Mouse (Mus musculus): Measurements from ENCODE around the gene Mrnip.

GRCm38 (mm10) chr11:50192278-50192677, 18.0 kb downstream of the Mrnip start:
- no peak for TF ChIP-seq CTCF (conservative IDR thresholded peaks at IDR 0.05; ENCODE audit: insufficient read depth, insufficient read length, low read depth, low read length)
- TF ChIP-seq POLR2A (IDR thresholded peaks at IDR 0.05; ENCODE audit: low read depth, low read length), result no peak
